Mouse (Mus musculus): ENCODE data around the gene Dhrs3.

The Dhrs3 gene

DNA sequence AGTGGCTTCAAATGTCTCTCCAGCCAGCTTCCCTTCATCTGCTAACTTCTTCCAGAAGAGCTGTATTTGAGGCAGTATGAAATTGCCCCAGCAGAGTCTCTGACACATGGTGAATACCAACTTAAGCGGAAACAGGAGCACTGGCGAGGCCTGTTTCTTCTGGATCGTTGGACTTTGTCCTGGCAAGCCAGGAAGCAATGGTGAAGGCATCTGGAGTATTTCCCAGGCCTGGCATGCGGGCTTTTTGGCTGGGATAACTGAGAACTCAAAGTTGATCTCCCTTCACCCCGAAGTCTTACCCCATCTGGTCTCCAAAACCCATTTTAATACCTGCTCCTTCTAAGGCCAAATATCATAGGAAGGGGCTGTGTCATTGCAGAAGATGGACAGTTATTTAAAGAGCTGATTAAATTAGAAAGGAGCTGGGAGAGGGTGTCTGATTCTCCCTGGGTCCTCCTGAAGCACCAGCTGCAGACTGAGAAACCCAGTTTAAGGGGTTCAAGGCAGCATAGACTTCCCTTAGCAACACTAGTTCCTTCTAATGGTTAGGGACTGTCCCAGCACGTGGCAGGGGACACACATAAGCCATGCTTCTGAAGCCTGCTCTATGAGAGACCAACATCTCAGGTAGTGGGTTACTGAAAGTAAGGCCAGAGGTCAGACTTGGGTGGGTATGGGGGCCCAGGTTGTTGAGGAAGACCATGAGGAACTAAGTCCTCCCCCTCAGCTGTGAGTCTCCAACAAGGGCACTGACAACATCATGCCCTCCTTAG is 80.5 kb downstream of the Dhrs3 start:
- DNase-seq (ENCODE audit: low spot score in 2 of 2), result no peak

DNA sequence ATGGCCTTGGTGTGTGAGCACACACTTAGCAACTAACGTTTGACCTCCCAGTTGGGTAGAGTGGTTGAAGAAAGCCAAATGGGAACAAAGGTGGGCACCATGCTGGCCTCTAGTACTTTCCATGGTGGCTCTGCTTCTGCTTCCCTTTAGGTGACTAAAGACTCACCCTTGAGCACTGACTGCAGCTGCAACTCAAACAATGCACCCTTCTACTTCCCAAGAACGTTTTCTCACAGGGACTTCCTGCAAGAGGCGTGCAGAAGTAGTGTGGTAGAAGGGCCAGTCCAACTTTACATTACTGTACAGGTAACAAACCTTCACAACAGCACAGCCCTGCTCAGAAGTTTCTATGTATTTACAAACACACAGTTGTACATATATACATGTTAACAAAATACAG is 81.8 kb downstream of the Dhrs3 start:
- DNase-seq (ENCODE audit: low spot score in 2 of 2), result no peak

GRCm38 (mm10) chr4:144975505-144975904 is 82.9 kb downstream of the Dhrs3 start:
- no peak for DNase-seq (ENCODE audit: low spot score in 2 of 2)

DNA sequence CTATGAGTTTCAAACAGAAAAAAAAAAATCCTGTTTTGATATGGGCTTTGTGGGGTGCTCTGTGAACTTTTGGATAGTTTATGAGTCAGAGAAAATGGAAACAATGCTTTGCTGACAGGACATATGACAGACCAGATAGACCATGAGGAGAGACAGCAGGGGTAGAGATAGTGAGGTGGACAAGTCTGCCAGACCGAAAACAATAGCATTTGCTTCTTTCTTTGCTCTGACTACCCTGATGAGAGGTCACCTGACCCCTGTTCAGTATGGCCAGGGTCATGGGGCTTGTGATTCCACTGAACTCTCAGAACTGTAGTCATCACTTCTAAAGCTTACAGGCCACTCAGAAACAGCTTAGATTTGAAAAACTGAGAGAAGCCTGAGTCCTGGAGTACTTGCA is 84.4 kb downstream of the Dhrs3 start:
- no peak for DNase-seq (ENCODE audit: low spot score in 2 of 2)
